Mouse (Mus musculus): Measurements from ENCODE around the gene Mydgf. TPM values are rescaled to one million over a fixed set of nuclear protein-coding genes. Genes with fewer than 3 reads are reported as not detected.

Mydgf gene
- not detected in 2 replicates for polyA plus RNA-seq (2012; ENCODE audit: insufficient read depth, insufficient read length, low replicate concordance, missing spikeins)

- whole genome bisulfite sequencing, result under 1% methylated on average over 47 of the region's 47 CpGs
- H3K4me1 ChIP-seq (ENCODE audit: control insufficient read depth, insufficient read depth, low read length), result peaks cover 10% of the 10 kb centered on the region
- peak within 1 kb of the TSS; percentile 93 for H3K4me3 ChIP-seq (ENCODE audit: insufficient read depth, low read depth, low read length)
- peak; percentile 81 for TF ChIP-seq POLR2A (IDR thresholded peaks at IDR 0.05; ENCODE audit: insufficient read depth, low read depth, low read length)
- no peak for TF ChIP-seq CTCF (IDR thresholded peaks at IDR 0.05; ENCODE audit: insufficient read depth, low read depth, low read length)
- peak within 1 kb of the TSS; percentile 52; the same call in 1 of the 2 replicates for H3K27ac ChIP-seq (ENCODE audit: insufficient read depth, low read depth, low read length)
These were observed at the start of gene Mydgf for GRCm38 (mm10) chr17:56183658-56184103. TSS of gene Mydgf (minus strand) at chr17:56183920.

GRCm38 (mm10) chr17:56233389-56233788 is 49.7 kb upstream of the Mydgf start:
- Histone ChIP-seq H3K27ac (ENCODE audit: insufficient read depth, low read depth, low read length) (peak overlapping the region; percentile 65), H3K4me1 (ENCODE audit: control insufficient read depth, insufficient read depth, low read length) (peaks cover 19% of the 10 kb centered on the region), H3K4me3 (ENCODE audit: insufficient read depth, low read depth, low read length) (no peak overlapping the region)
- no peak for TF ChIP-seq POLR2A (IDR thresholded peaks at IDR 0.05; ENCODE audit: insufficient read depth, low read depth, low read length)
- no peak for TF ChIP-seq CTCF (IDR thresholded peaks at IDR 0.05; ENCODE audit: insufficient read depth, low read depth, low read length)
- 32% methylated on average over 8 of the region's 8 CpGs for WGBS

- peaks cover 16% of the 10 kb centered on the region for H3K4me1 ChIP-seq (ENCODE audit: control insufficient read depth, insufficient read depth, low read length)
- H3K27ac ChIP-seq (ENCODE audit: insufficient read depth, low read depth, low read length), result no peak overlapping the region
- no peak overlapping the region for H3K4me3 ChIP-seq (ENCODE audit: insufficient read depth, low read depth, low read length)
- TF ChIP-seq CTCF (IDR thresholded peaks at IDR 0.05; ENCODE audit: insufficient read depth, low read depth, low read length), result no peak
- no peak for TF ChIP-seq POLR2A (IDR thresholded peaks at IDR 0.05; ENCODE audit: insufficient read depth, low read depth, low read length)
- WGBS, result 24% methylated on average over 10 of the region's 10 CpGs
These were observed 46.2 kb upstream of the Mydgf start for GRCm38 (mm10) chr17:56229943-56230342.

- peaks cover 7% of the 10 kb centered on the region for H3K4me1 ChIP-seq (ENCODE audit: control insufficient read depth, insufficient read depth, low read length)
- no peak for TF ChIP-seq CTCF (IDR thresholded peaks at IDR 0.05; ENCODE audit: insufficient read depth, low read depth, low read length)
- TF ChIP-seq POLR2A (IDR thresholded peaks at IDR 0.05; ENCODE audit: insufficient read depth, low read depth, low read length), result no peak
- no peak overlapping the region for H3K4me3 ChIP-seq (ENCODE audit: insufficient read depth, low read depth, low read length)
- no peak overlapping the region for H3K27ac ChIP-seq (ENCODE audit: insufficient read depth, low read depth, low read length)
- 70% methylated on average over 3 of the region's 3 CpGs for WGBS
These were observed 42.8 kb upstream of the Mydgf start for GRCm38 (mm10) chr17:56226566-56226965.

- H3K27ac ChIP-seq (ENCODE audit: insufficient read depth, low read depth, low read length), result no peak overlapping the region
- WGBS, result 61% methylated on average over 1 of the region's 1 CpGs
- TF ChIP-seq POLR2A (IDR thresholded peaks at IDR 0.05; ENCODE audit: insufficient read depth, low read depth, low read length) (no peak), CTCF (IDR thresholded peaks at IDR 0.05; ENCODE audit: insufficient read depth, low read depth, low read length) (no peak)
- H3K4me1 ChIP-seq (ENCODE audit: control insufficient read depth, insufficient read depth, low read length), result peaks cover 2% of the 10 kb centered on the region
- no peak overlapping the region for H3K4me3 ChIP-seq (ENCODE audit: insufficient read depth, low read depth, low read length)
These were observed 41.2 kb upstream of the Mydgf start for GRCm38 (mm10) chr17:56224916-56225315.

GRCm38 (mm10) chr17:56219805-56220204 is 36.1 kb upstream of the Mydgf start:
- no peak overlapping the region for H3K27ac ChIP-seq (ENCODE audit: insufficient read depth, low read depth, low read length)
- WGBS, result 69% methylated on average over 3 of the region's 3 CpGs
- no peak overlapping the region for H3K4me3 ChIP-seq (ENCODE audit: insufficient read depth, low read depth, low read length)

GRCm38 (mm10) chr17:56219251-56219650 is 35.5 kb upstream of the Mydgf start:
- H3K4me3 ChIP-seq (ENCODE audit: insufficient read depth, low read depth, low read length), result peak overlapping the region; percentile 92
- TF ChIP-seq POLR2A (IDR thresholded peaks at IDR 0.05; ENCODE audit: insufficient read depth, low read depth, low read length), result no peak
- peaks cover 25% of the 10 kb centered on the region for H3K4me1 ChIP-seq (ENCODE audit: control insufficient read depth, insufficient read depth, low read length)
- 36% methylated on average over 12 of the region's 12 CpGs for WGBS
- H3K27ac ChIP-seq (ENCODE audit: insufficient read depth, low read depth, low read length), result peak overlapping the region; percentile 55

More at GRCm38 (mm10) chr17:56219805-56220204, 36.1 kb upstream of the Mydgf start:
- H3K4me1 ChIP-seq (ENCODE audit: control insufficient read depth, insufficient read depth, low read length), result peaks cover 25% of the 10 kb centered on the region
- TF ChIP-seq POLR2A (IDR thresholded peaks at IDR 0.05; ENCODE audit: insufficient read depth, low read depth, low read length), result no peak
- no peak for TF ChIP-seq CTCF (IDR thresholded peaks at IDR 0.05; ENCODE audit: insufficient read depth, low read depth, low read length)

- WGBS, result under 1% methylated on average over 74 of the region's 78 CpGs
- Histone ChIP-seq H3K27ac (ENCODE audit: insufficient read depth, low read depth, low read length) (peak within 1 kb of the TSS; percentile 85), H3K4me3 (ENCODE audit: insufficient read depth, low read depth, low read length) (peak within 1 kb of the TSS; percentile 92), H3K4me1 (ENCODE audit: control insufficient read depth, insufficient read depth, low read length) (peaks cover 25% of the 10 kb centered on the region)
- TF ChIP-seq POLR2A (IDR thresholded peaks at IDR 0.05; ENCODE audit: insufficient read depth, low read depth, low read length), result peak; percentile 73
- TF ChIP-seq CTCF (IDR thresholded peaks at IDR 0.05; ENCODE audit: insufficient read depth, low read depth, low read length), result no peak
These were observed 34.9 kb upstream of the Mydgf start, which contains the start of gene Dpp9 for GRCm38 (mm10) chr17:56218377-56219191. TSS of gene Dpp9 (minus strand) at chr17:56218905.

GRCm38 (mm10) chr17:56217670-56218069 is 34.0 kb upstream of the Mydgf start:
- Histone ChIP-seq H3K27ac (ENCODE audit: insufficient read depth, low read depth, low read length) (no peak overlapping the region), H3K4me3 (ENCODE audit: insufficient read depth, low read depth, low read length) (peak overlapping the region; percentile 92), H3K4me1 (ENCODE audit: control insufficient read depth, insufficient read depth, low read length) (peaks cover 25% of the 10 kb centered on the region)
- TF ChIP-seq CTCF (IDR thresholded peaks at IDR 0.05; ENCODE audit: insufficient read depth, low read depth, low read length), result no peak
- no peak for TF ChIP-seq POLR2A (IDR thresholded peaks at IDR 0.05; ENCODE audit: insufficient read depth, low read depth, low read length)
- WGBS, result 52% methylated on average over 13 of the region's 13 CpGs
